Mouse (Mus musculus): Measurements from ENCODE around the gene Hs1bp3.

The Hs1bp3 gene

GRCm38 (mm10) chr12:8300521-8300920, 12.7 kb upstream of the Hs1bp3 start:
- in situ Hi-C loops (cut with MboI; ENCODE audit: low pct_unique_long_range_greater_than_20kb in 1 of 2, low sequenced_read_pairs in 2 of 2, unreplicated experiment in 1 of 2), result no loop called here

- in situ Hi-C loops (cut with MboI; ENCODE audit: low pct_unique_long_range_greater_than_20kb in 1 of 2, low sequenced_read_pairs in 2 of 2, unreplicated experiment in 1 of 2), result no loop called here
Observed at GRCm38 (mm10) chr12:8301011-8301814, 12.0 kb upstream of the Hs1bp3 start.

DNA sequence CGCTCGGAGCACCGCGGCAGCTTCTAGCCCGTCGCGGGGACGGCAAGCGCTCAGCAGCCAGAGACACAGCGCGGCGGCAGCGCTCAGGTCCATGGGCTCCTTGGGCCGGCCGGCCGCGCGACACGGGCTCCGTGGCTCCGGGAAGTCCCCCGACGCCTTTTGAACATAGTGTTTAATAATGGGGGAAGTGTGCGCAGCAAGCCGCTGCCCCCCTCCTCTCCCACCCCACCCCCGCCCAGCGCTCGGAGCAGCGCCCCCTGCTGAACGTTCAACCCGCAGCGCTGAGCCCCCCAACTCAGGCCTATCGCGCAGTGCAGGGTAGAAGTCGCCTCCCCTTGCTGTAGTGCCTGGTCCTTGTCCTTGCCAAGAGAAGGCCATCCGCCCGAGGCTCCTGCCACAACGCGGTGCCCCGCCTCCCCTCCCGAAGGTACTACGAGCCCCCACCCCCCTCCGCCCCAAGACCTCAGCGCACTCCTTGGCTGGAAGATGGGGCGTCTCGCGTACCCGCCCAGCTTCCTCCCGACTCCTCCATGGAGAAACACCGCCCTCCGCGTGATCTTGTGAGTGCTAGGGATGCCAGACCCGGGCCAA, 11.3 kb upstream of the Hs1bp3 start, which contains the start of gene Gdf7:
Gene Gdf7, minus strand, starts transcription at position 114 of the 591 bp plus-strand sequence.
- in situ Hi-C loops (cut with MboI; ENCODE audit: low pct_unique_long_range_greater_than_20kb in 1 of 2, low sequenced_read_pairs in 2 of 2, unreplicated experiment in 1 of 2), result no loop called here

DNA sequence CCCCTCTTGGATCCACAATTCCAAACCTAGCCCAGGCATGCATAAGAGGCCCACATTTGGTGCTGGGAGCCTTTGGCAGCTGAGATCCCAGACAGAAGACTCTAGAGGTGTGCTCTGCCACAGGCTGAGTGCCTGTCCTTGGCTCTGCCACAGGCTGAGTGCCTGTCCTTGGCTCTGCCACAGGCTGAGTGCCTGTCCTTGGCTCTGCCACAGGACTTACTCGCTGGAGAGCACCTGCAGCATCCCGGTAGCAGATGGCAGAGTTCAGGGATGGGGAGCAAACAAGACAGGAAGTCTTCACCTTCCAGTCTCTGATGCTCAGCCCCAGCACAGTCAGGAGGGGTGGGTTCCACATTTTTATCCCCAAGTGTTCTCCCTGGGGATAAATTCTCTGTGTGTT, 8.0 kb upstream of the Hs1bp3 start:
- in situ Hi-C loops (cut with MboI; ENCODE audit: low pct_unique_long_range_greater_than_20kb in 1 of 2, low sequenced_read_pairs in 2 of 2, unreplicated experiment in 1 of 2), result no loop called here

DNA sequence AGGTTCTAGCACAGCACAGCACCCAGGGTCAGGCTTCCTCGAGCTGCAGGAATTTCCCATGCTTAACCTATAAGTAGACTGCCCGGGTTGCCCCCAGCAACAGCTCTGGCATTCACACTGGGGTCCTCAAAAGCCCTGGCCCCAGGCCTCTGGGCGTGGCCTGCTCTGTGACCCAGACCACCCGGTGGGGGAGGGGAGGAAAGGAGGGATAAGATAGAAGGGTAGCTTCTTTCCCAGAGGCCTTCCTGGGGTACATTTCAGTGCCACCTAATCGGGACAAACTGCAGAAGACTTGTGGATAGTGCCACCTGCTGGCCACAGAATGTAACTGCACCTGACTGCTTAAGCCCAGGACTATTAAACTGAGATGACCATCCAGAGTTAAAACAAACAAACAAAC, 6.8 kb upstream of the Hs1bp3 start:
- in situ Hi-C loops (cut with MboI; ENCODE audit: low pct_unique_long_range_greater_than_20kb in 1 of 2, low sequenced_read_pairs in 2 of 2, unreplicated experiment in 1 of 2), result no loop called here

- in situ Hi-C loops (cut with MboI; ENCODE audit: low pct_unique_long_range_greater_than_20kb in 1 of 2, low sequenced_read_pairs in 2 of 2, unreplicated experiment in 1 of 2), result no loop called here
Observed at GRCm38 (mm10) chr12:8306910-8307309, 6.3 kb upstream of the Hs1bp3 start.

- in situ Hi-C loops (cut with MboI; ENCODE audit: low pct_unique_long_range_greater_than_20kb in 1 of 2, low sequenced_read_pairs in 2 of 2, unreplicated experiment in 1 of 2), result no loop called here
Observed at GRCm38 (mm10) chr12:8310992-8311391, 2.2 kb upstream of the Hs1bp3 start.

GRCm38 (mm10) chr12:8312266-8312665, 966 bp upstream of the Hs1bp3 start:
- in situ Hi-C loops (cut with MboI; ENCODE audit: low pct_unique_long_range_greater_than_20kb in 1 of 2, low sequenced_read_pairs in 2 of 2, unreplicated experiment in 1 of 2), result no loop called here

DNA sequence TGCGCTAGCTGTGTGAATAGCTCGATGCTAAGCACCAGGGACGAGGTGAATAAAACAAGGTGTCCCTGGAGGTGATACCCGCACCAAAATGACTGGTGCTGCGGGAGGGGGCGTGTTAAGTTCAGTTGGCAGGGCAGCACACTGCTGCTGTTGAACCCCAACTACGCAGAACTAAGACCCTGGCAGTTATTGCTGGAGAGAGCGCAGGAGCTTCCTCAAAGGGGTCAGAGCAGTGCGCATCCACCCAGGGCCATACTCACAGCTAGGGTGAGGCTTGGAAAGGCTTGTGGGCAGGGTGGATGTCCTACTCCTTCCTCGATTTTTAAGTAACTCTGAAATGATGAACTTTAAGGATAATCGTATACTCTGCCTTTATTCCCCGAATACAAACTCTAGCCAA, 541 bp downstream of the Hs1bp3 start:
- in situ Hi-C loops (cut with MboI; ENCODE audit: low pct_unique_long_range_greater_than_20kb in 1 of 2, low sequenced_read_pairs in 2 of 2, unreplicated experiment in 1 of 2), result no loop called here

DNA sequence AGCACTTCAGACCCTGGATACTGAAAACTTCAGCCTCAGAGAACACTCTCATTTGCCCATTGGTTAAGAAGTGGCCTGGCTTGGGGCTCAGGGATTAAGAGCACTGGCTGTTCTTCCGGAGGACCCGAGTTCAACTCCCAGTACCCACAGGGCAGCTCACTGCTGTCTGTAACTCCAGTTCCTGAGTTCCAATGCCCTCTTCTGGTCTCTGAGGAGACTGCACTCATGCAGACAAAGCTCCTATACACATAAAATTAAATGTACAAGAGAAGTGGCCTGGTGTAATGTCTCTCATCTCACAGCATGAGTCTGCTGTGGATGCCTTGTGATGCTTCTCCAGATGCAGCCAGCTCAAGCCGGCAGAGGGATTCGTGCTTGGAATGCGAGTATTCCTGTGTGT, 3.3 kb downstream of the Hs1bp3 start:
- in situ Hi-C loops (cut with MboI; ENCODE audit: low pct_unique_long_range_greater_than_20kb in 1 of 2, low sequenced_read_pairs in 2 of 2, unreplicated experiment in 1 of 2), result no loop called here

DNA sequence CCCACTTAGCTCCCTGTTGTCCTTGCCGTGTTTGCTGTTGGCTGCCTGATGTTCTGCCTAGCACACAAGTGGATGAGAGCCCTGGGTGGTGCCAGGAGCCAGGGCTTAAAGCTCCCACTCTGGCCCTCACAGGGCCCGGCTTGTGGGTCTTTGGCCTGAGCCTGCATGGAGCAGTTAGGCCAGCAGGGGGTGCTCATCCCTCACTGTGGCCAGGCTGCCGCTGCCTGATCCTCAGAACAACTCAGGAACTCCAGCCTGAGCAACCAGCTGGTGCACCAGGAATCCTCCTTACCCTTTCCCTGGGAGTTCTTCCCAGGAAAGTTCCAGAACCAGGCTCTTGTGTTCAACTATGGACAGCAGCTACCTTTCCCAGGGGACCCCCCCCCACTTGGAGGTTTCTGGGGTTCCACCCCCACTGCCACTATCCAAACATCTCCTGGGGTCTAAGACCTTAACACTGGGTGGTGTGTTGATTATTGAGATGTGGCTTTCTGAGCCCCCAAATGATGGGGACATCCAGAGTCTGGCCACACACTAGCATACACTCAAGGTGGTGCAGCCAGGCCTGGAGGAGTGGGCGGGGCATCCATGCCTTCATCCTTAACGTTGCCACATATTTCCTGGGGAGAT, 7.0 kb downstream of the Hs1bp3 start:
- in situ Hi-C loops (cut with MboI; ENCODE audit: low pct_unique_long_range_greater_than_20kb in 1 of 2, low sequenced_read_pairs in 2 of 2, unreplicated experiment in 1 of 2), result loop anchor here (5.0 kb wide), 2 partner anchors 177 to 182 kb away; partner anchors contain the start of gene Rhob (in 1 of the 2)

GRCm38 (mm10) chr12:8321506-8321905, 8.3 kb downstream of the Hs1bp3 start:
- in situ Hi-C loops (cut with MboI; ENCODE audit: low pct_unique_long_range_greater_than_20kb in 1 of 2, low sequenced_read_pairs in 2 of 2, unreplicated experiment in 1 of 2), result loop anchor here (5.0 kb wide), 2 partner anchors 176 to 181 kb away; partner anchors contain the start of gene Rhob (in 1 of the 2)

DNA sequence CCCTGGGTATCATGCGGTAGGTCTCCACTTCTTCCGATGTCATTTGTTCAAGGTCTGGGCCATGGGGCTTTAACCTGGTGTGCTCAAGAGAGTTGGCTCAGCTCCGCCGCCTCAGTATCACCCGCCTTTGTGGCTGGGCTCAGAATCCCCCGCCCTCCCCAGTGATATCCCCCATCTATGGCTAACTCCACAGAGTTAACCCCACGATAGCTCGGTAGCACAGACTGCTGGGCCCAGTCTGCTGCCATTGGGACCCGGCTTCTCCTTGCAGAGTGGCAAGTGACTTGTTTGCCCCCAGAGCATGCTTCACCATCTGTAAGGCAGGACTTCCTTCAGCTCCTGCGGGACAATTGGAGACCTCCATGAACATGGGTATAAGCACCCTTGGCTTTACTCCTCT, 10.9 kb downstream of the Hs1bp3 start:
- in situ Hi-C loops (cut with MboI; ENCODE audit: low pct_unique_long_range_greater_than_20kb in 1 of 2, low sequenced_read_pairs in 2 of 2, unreplicated experiment in 1 of 2), result loop anchor here (5.0 kb wide), 2 partner anchors 173 to 178 kb away; partner anchors contain the start of gene Rhob (in 1 of the 2)

- in situ Hi-C loops (cut with MboI; ENCODE audit: low pct_unique_long_range_greater_than_20kb in 1 of 2, low sequenced_read_pairs in 2 of 2, unreplicated experiment in 1 of 2), result no loop called here
Observed at GRCm38 (mm10) chr12:8325245-8325942, 12.2 kb downstream of the Hs1bp3 start.

DNA sequence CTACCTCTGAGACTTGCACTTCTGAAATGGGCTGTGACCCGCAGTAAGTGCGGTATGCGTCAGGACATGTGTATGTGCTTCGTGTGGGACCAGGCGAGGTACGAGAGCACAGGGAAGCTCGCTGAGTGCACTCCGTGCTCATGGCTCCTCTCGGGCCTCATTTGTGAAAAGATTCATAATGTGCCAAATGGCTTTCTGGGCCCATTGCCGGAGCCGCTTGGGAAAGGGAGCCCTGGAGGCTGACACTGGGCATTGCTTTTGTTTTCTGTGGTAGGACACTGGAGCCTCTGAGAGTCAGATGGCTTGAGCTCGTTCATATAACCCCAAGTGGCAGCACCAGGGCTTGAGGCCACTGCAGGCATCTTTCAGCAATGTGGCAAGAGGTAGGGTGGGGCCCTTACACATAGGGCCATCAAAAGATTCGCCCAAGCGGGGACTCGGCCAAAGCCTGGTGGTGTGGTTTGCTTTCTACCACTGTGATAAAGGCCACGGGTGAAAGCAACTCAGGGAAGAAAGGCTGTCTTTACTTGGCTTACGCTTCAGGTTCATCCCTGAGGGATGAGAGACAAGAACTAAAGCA, 12.8 kb downstream of the Hs1bp3 start:
- in situ Hi-C loops (cut with MboI; ENCODE audit: low pct_unique_long_range_greater_than_20kb in 1 of 2, low sequenced_read_pairs in 2 of 2, unreplicated experiment in 1 of 2), result no loop called here

DNA sequence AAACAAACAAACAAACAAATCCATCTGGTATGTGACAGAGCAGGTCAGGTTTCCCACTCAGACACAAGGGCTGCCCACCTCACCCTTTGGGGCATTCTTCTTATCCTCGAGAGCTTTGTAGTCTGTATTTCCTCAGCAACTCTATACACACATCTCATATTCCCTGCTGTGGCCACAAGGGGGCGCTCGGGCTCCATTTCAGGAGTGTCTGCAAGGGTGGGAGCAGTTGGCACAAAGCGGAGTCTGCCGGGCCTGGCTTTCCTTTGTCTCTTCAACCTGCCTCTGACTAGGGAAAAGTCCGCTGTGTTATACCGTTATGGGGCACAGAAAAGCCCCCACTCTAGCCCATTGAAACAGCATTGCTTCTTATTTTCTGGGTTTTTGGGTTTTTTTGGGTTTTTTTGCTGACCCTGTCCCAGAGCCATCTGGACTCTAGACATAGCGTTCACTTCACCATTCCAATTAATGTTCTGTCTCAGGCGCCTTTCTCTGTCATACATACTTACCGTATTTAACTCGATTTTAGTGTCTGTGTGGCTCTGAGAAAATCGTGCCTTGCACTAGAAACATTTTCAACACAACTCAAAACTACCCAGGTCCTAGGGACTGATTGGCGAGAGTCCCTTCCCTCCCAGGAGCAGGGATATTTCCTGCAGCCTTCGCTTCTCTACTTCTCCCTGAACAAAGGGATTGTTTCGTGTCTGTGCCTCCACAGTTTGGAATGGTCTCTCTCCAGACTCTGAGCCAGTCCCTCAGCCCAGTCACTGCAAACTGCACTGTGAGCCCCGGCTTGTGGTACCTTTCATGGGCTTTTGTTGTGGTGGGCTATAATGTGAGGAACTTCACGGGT, 13.8 kb downstream of the Hs1bp3 start:
- in situ Hi-C loops (cut with MboI; ENCODE audit: low pct_unique_long_range_greater_than_20kb in 1 of 2, low sequenced_read_pairs in 2 of 2, unreplicated experiment in 1 of 2), result no loop called here

GRCm38 (mm10) chr12:8327675-8328053, 14.4 kb downstream of the Hs1bp3 start:
- in situ Hi-C loops (cut with MboI; ENCODE audit: low pct_unique_long_range_greater_than_20kb in 1 of 2, low sequenced_read_pairs in 2 of 2, unreplicated experiment in 1 of 2), result no loop called here

- in situ Hi-C loops (cut with MboI; ENCODE audit: low pct_unique_long_range_greater_than_20kb in 1 of 2, low sequenced_read_pairs in 2 of 2, unreplicated experiment in 1 of 2), result no loop called here
Observed at GRCm38 (mm10) chr12:8329236-8329635, 16.0 kb downstream of the Hs1bp3 start.

All from mouse embryonic stem cell (cell line).